Mouse (Mus musculus) spleen, adult 2 months (tissue): Measurements from ENCODE around the gene Ccin.

ENCODE experiments used
- CTCF ChIP-seq: fragments of 200-500 bp; IDR thresholded peaks from 2 replicates; pipeline ENCODE4 v1.5.1; 2011; ENCODE audit warnings: mild to moderate bottlenecking, inconsistent platforms; ENCODE audit not compliant: insufficient read depth, insufficient read length, insufficient replicate concordance; ENCODE audit errors: extremely low read depth
- POLR2A ChIP-seq: fragments of 200-500 bp; IDR thresholded peaks from 2 replicates; pipeline ENCODE4 v1.6.1; 2011; ENCODE audit warnings: low read depth, low read length, inconsistent platforms

DNA sequence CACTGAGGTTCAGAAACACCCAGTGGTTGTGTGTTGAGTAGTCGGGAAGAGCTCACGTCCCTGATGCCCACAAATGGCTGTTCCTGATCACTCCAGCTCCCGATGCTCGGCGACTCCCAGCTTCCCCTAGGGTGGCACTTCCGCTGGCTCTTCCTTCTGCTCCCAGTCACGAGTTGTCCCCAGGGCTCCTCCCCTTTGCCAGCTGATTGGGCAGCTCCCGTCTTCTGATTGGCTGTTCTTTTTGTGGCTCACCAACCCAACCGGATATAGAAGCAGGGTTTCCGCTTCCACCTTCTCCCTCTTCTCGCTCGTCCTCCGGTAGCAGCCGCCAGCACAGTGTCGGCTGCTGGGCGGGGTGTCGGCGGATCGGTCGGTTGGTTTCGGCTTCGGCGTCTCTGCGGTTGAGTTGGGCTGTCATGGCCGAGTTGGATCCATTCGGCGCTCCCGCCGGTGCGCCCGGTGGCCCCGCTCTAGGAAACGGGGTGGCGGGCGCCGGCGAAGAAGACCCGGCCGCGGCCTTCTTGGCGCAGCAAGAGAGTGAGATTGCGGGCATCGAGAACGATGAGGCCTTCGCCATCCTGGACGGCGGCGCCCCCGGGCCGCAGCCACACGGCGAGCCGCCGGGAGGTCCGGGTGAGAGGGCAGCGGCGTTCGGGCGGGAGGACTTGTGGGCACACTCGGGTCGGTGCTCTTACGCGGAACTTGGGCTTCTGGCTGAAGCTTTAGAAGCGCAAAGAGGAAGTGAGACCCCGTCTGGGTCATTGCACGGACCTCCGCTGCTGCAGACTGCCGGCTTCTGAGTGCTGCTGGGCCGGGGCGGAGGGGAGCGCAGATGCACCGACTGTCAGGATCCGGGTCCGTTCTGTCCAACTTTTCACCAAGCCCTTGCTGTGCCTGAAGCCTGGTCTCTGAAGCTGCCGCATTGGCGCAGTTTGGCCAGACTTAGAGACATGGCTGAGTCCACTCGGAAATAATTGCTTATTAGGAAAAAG, 29.4 kb downstream of the Ccin start:
- 0 out of 2 replicates have a peak, but pooled peaks have one; percentile 0 for TF ChIP-seq CTCF
- peak; percentile 90 for TF ChIP-seq POLR2A
